Mouse (Mus musculus): ENCODE results near the gene Pdss1. TPM values are rescaled to one million over a fixed set of nuclear protein-coding genes. Genes with fewer than 3 reads are reported as not detected.
A peak's percentile ranks its signal among the peaks of the same experiment; 100 is the strongest.
"Not testable (repeated sequence)": the region's sequence is repeated elsewhere in the genome, so short reads cannot be mapped to it uniquely, and the experiment has no call there.

Gene Pdss1
- 29.0 TPM in 2 replicates for polyA plus RNA-seq (2015; fragmentation: Nextera tagmentation; extraction: Ambion mirVana)

- Histone ChIP-seq H3K36me3 (no peaks in the 10 kb centered on the region), H3K27ac (peak within 1 kb of the TSS; percentile 90), H3K4me2 (peak within 1 kb of the TSS; percentile 67), H3K27me3 (no peaks in the 10 kb centered on the region), H3K9me3 (replicated peaks) (no peaks in the 10 kb centered on the region), H3K4me3 (peak within 1 kb of the TSS; percentile 90), H3K9ac (peak within 1 kb of the TSS; percentile 77), H3K4me1 (replicated peaks) (0 out of 2 replicates have a peak, but pooled peaks cover 2% of the 10 kb centered on the region)
- peak; percentile 98 for ATAC-seq (replicated peaks; ENCODE audit: insufficient number of reproducible peaks, insufficient read depth, low FRiP score, low read depth)
- WGBS: under 1% methylated on average over 80 of the region's 81 CpGs
These were observed at the start of gene Pdss1 for GRCm38 (mm10) chr2:22895282-22896273. TSS of gene Pdss1 (plus strand) at chr2:22895522.

DNA sequence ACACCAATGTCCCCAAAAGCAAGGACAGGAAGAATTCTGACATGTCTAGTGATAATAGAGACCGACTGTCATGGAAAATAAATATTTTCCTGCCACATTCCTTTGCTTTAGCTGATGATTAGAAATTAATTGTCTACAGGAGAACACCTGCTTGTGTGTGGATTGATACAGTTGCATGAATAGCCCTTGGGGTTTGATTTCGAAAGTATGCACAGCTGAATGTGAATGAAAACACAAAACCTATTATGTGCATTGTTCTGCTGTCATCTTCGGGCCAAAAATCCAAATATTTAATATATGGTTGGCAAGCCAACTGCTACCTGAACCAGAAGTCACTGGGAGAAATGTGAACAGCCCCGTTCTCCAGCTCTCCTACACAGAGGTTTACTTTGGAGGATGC is 43.4 kb upstream of the Pdss1 start:
- Histone ChIP-seq H3K9me3 (replicated peaks) (no peaks in the 10 kb centered on the region), H3K4me2 (no peak overlapping the region), H3K36me3 (no peaks in the 10 kb centered on the region), H3K27ac (no peak overlapping the region), H3K4me3 (no peak overlapping the region), H3K9ac (no peak overlapping the region), H3K4me1 (replicated peaks) (no peaks in the 10 kb centered on the region), H3K27me3 (no peaks in the 10 kb centered on the region)
- WGBS: 68% methylated on average over 4 of the region's 4 CpGs
- no peak for ATAC-seq (replicated peaks; ENCODE audit: insufficient number of reproducible peaks, insufficient read depth, low FRiP score, low read depth)

DNA sequence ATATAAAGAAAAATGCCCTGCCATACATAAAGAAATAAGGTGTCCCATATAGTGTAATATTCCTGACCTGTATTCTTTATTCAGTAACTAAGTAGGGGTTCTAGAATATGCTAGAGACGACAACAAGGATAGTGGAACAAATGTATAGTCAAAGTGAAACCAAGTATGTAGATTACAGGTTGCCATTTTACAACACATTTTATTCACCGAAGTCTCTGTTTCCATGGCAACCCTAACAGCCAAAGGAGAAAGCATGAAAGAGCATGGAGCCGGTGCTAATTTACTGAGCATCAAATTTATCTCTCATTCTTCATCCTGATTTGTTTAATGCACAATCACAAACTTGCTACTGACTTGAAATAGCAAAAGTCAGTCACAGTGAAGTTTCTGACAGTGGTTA is 37.8 kb upstream of the Pdss1 start:
- no peaks in the 10 kb centered on the region for H3K27me3 ChIP-seq
- no peak overlapping the region for H3K4me3 ChIP-seq
- no peak overlapping the region for H3K27ac ChIP-seq
- no peaks in the 10 kb centered on the region for H3K9me3 ChIP-seq (replicated peaks)
- H3K9ac ChIP-seq: no peak overlapping the region
- H3K4me2 ChIP-seq: no peak overlapping the region
- 75% methylated on average over 3 of the region's 3 CpGs for WGBS
- no peaks in the 10 kb centered on the region for H3K36me3 ChIP-seq
- no peaks in the 10 kb centered on the region for H3K4me1 ChIP-seq (replicated peaks)
- ATAC-seq (replicated peaks; ENCODE audit: insufficient number of reproducible peaks, insufficient read depth, low FRiP score, low read depth): no peak

DNA sequence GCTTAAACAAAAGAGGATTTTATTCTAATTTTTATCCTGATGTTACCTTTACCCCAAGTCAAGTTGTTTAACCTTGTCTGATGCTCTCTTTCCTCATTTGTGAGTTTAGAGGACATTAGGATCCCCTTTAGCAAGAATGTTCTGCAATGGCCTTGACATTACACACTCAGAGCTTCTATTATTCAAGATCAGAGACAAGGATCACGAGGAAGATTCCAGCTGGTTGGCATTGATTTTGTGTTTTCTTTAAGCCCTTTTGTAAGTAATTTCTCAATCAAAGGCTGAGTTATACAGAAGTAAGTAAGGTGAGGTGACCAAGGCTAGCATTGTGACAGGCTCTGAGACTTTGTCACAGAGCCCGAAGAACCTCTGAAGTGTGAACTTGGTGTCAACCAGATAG is 33.1 kb upstream of the Pdss1 start:
- Histone ChIP-seq H3K36me3 (no peaks in the 10 kb centered on the region), H3K9me3 (replicated peaks) (no peaks in the 10 kb centered on the region), H3K9ac (no peak overlapping the region), H3K27ac (no peak overlapping the region), H3K4me1 (replicated peaks) (no peaks in the 10 kb centered on the region), H3K4me2 (no peak overlapping the region), H3K27me3 (no peaks in the 10 kb centered on the region), H3K4me3 (no peak overlapping the region)
- no peak for ATAC-seq (replicated peaks; ENCODE audit: insufficient number of reproducible peaks, insufficient read depth, low FRiP score, low read depth)
- WGBS: 77% methylated on average over 2 of the region's 2 CpGs

GRCm38 (mm10) chr2:22864394-22865037 is 30.8 kb upstream of the Pdss1 start:
- H3K4me2 ChIP-seq; H3K27me3 ChIP-seq; H3K27ac ChIP-seq; H3K9me3 ChIP-seq (replicated peaks); ATAC-seq (replicated peaks; ENCODE audit: insufficient number of reproducible peaks, insufficient read depth, low FRiP score, low read depth); H3K9ac ChIP-seq; H3K4me1 ChIP-seq (replicated peaks); H3K4me3 ChIP-seq; H3K36me3 ChIP-seq: not testable (repeated sequence)
- WGBS: 5% methylated on average over 6 of the region's 6 CpGs

DNA sequence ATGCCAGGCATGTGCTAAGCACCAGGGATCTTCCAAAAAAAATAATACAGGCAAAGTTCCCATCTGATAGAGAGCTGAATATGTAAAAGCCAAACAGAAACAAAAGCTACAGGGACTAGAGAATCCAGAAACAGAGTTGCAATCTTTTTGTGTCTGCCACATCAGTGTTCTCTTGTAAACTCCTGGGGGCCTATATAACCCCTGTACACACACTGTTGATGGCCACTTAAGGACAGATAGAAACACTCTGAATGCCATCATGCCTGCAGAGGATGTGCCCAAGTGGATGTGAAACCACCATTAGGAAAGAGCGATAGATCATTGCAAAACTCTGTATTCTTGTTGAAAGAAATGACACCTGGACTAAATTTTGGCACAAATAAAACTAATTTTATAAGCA is 29.5 kb upstream of the Pdss1 start:
- Histone ChIP-seq H3K9me3 (replicated peaks) (no peaks in the 10 kb centered on the region), H3K4me2 (no peak overlapping the region), H3K27ac (no peak overlapping the region), H3K9ac (no peak overlapping the region), H3K36me3 (no peaks in the 10 kb centered on the region), H3K4me1 (replicated peaks) (no peaks in the 10 kb centered on the region), H3K4me3 (no peak overlapping the region), H3K27me3 (no peaks in the 10 kb centered on the region)
- 87% methylated on average over 1 of the region's 1 CpGs for WGBS
- ATAC-seq (replicated peaks; ENCODE audit: insufficient number of reproducible peaks, insufficient read depth, low FRiP score, low read depth): no peak

DNA sequence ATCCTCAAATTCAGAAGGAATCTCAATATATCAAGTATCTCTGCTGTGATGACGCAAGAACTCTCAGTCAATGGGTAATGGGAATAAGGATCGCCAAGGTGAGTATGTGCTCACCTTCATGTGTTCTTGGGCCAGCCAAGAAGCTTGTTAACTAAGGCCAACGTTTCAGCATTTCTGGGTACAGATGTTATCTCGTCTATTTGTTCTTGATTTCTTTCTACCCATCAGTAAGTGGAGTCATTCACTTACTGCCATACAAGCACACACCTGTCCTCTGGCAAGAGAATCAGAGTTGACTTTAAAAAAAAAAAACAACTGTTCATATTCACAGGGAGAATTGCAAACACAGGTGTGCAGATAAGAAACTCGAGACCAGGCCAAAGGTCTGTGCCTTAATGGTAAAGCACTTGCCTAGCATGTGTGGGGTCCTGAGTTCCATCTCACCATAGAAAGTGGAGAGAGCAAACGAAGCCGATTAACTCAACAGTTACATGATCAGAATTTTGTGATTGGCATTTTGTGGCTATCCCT is 28.4 kb upstream of the Pdss1 start:
- Histone ChIP-seq H3K4me1 (replicated peaks) (no peaks in the 10 kb centered on the region), H3K9ac (no peak overlapping the region), H3K27ac (no peak overlapping the region), H3K27me3 (no peaks in the 10 kb centered on the region), H3K4me3 (no peak overlapping the region), H3K4me2 (no peak overlapping the region), H3K9me3 (replicated peaks) (no peaks in the 10 kb centered on the region), H3K36me3 (no peaks in the 10 kb centered on the region)
- WGBS: 64% methylated on average over 7 of the region's 7 CpGs
- ATAC-seq (replicated peaks; ENCODE audit: insufficient number of reproducible peaks, insufficient read depth, low FRiP score, low read depth): no peak

GRCm38 (mm10) chr2:22873159-22873558 is 22.2 kb upstream of the Pdss1 start:
- no peak overlapping the region for H3K27ac ChIP-seq
- no peaks in the 10 kb centered on the region for H3K4me1 ChIP-seq (replicated peaks)
- H3K9ac ChIP-seq: no peak overlapping the region
- ATAC-seq (replicated peaks; ENCODE audit: insufficient number of reproducible peaks, insufficient read depth, low FRiP score, low read depth): no peak
- H3K36me3 ChIP-seq: no peaks in the 10 kb centered on the region
- no peaks in the 10 kb centered on the region for H3K9me3 ChIP-seq (replicated peaks)
- no peak overlapping the region for H3K4me2 ChIP-seq
- H3K4me3 ChIP-seq: no peak overlapping the region
- WGBS: 74% methylated on average over 1 of the region's 1 CpGs
- no peaks in the 10 kb centered on the region for H3K27me3 ChIP-seq

DNA sequence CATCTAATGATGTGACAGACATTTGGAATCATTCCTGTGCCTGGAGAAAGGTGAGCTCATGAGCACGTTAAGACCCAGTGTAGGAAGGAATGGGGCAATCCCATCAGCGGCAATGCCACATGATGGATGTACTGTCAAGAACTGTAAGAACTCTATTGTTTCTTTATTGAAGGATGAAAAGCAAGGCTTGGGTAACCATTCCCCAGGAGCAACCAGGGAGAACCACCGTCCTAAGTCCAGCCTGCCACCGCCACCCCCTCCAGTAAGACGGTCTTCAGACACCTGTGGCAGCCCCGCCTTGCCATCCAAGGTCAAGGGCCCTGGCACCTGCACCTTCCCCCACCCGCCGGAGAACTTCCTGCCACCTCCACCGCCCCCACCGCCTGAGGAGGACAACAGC is 20.7 kb upstream of the Pdss1 start:
- no peak overlapping the region for H3K4me2 ChIP-seq
- no peaks in the 10 kb centered on the region for H3K36me3 ChIP-seq
- no peak for ATAC-seq (replicated peaks; ENCODE audit: insufficient number of reproducible peaks, insufficient read depth, low FRiP score, low read depth)
- H3K27ac ChIP-seq: no peak overlapping the region
- H3K9ac ChIP-seq: no peak overlapping the region
- H3K9me3 ChIP-seq (replicated peaks): no peaks in the 10 kb centered on the region
- no peak overlapping the region for H3K4me3 ChIP-seq
- no peaks in the 10 kb centered on the region for H3K27me3 ChIP-seq
- H3K4me1 ChIP-seq (replicated peaks): no peaks in the 10 kb centered on the region
- 40% methylated on average over 10 of the region's 10 CpGs for WGBS

GRCm38 (mm10) chr2:22876614-22877013 is 18.7 kb upstream of the Pdss1 start:
- H3K4me2 ChIP-seq: no peak overlapping the region
- H3K27ac ChIP-seq: no peak overlapping the region
- H3K4me1 ChIP-seq (replicated peaks): no peaks in the 10 kb centered on the region
- no peak overlapping the region for H3K9ac ChIP-seq
- no peaks in the 10 kb centered on the region for H3K36me3 ChIP-seq
- H3K27me3 ChIP-seq: no peaks in the 10 kb centered on the region
- no peak overlapping the region for H3K4me3 ChIP-seq
- H3K9me3 ChIP-seq (replicated peaks): no peaks in the 10 kb centered on the region
- WGBS: 91% methylated on average over 3 of the region's 3 CpGs
- ATAC-seq (replicated peaks; ENCODE audit: insufficient number of reproducible peaks, insufficient read depth, low FRiP score, low read depth): no peak

- Histone ChIP-seq H3K4me3 (no peak overlapping the region), H3K27me3 (no peaks in the 10 kb centered on the region), H3K4me1 (replicated peaks) (no peaks in the 10 kb centered on the region), H3K36me3 (no peaks in the 10 kb centered on the region), H3K27ac (no peak overlapping the region), H3K4me2 (no peak overlapping the region), H3K9me3 (replicated peaks) (no peaks in the 10 kb centered on the region), H3K9ac (no peak overlapping the region)
- ATAC-seq (replicated peaks; ENCODE audit: insufficient number of reproducible peaks, insufficient read depth, low FRiP score, low read depth): no peak
- 40% methylated on average over 1 of the region's 1 CpGs for WGBS
These were observed 16.5 kb upstream of the Pdss1 start for GRCm38 (mm10) chr2:22878781-22879180.

Measured in heart, embryonic 15.5 days (tissue).